Mouse (Mus musculus): ENCODE results near the gene P2rx4.
"Not testable (repeated sequence)": the region's sequence is repeated elsewhere in the genome, so short reads cannot be mapped to it uniquely, and the experiment has no call there.

The P2rx4 gene

DNA sequence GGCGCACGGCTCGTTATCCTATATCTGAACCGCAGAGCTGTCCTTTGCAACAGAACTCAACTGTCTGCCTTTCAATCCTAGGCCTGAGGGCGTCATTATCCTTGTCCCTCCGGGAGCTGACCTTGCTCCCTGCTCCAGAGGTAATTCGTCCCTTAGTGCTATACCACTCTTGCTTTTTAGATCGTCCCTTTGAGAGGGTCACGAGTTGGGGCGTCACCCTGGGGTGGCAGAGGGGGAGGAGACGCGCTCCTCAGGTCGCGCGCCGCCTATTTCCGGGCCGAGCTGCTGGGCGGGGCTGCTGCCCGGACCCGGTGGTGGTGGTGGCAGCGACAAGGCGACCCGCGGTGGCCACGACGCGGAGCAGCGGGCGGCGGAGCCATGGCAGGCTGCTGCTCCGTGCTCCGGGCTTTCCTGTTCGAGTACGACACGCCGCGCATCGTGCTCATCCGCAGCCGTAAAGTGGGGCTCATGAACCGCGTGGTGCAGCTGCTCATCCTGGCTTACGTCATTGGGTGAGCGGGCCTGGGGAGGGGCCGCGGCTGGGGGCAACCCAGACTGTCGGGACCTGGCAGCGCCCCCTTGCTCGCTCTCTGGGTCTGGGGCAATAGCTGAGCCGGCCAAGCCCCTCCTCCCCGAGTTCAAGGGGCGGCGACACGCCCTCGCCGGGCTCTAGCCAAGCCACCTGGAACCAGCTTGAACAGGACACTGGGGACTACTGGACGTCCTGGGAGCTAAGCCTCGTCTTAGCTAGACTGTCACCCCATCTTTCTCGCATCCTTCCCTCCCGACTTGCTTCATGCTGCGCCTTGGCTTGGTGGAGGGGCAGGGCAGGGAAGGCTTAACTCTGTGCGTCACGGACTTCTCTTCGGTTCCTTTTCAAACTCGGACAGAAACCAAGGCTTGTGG is at the start of gene P2rx4:
Gene P2rx4 (plus strand): TSS at position 269 of the 906 bp plus-strand sequence.
- in situ Hi-C loops (cut with MboI, MseI), result no loop called here

DNA sequence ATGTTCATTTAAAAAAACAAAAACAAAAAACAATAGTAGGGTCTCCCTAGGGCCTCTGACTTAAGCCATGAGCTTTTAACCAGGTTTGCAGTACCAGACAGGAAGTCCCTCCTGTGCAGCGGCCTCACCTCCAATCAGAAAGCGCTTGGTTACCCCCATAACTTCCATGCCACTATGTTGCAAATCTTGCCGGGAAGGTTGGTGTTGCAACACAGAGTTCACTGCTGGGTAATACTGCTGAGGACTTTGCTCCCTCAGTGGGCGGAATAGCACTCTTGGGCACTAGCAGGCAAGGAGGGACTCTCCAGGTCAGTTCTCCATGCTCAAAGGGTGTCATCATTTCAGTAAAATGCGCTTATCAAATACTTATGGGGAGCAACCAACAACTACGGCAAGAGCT is 44.8 kb upstream of the P2rx4 start:
- in situ Hi-C loops (cut with MboI, MseI), result no loop called here

DNA sequence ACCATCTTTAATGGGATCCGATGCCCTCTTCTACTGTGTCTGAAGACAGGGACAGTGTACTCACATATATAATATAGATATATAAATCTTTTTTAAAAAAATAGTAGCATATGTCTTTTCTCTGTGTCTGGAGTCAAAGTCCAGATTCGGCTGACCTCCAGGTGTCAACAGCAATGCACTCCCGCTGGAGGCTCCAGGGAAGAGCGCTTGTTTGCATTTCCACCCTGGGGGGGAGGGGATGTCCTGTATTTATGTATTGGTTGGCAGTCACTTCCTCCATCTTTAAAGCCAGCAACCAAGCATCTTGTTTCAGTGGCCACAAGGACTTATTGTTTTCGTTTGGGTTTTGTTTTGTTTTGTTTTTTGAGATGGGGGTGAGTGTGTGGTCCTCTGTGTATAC is 42.3 kb upstream of the P2rx4 start:
- in situ Hi-C loops (cut with MboI, MseI), result no loop called here

DNA sequence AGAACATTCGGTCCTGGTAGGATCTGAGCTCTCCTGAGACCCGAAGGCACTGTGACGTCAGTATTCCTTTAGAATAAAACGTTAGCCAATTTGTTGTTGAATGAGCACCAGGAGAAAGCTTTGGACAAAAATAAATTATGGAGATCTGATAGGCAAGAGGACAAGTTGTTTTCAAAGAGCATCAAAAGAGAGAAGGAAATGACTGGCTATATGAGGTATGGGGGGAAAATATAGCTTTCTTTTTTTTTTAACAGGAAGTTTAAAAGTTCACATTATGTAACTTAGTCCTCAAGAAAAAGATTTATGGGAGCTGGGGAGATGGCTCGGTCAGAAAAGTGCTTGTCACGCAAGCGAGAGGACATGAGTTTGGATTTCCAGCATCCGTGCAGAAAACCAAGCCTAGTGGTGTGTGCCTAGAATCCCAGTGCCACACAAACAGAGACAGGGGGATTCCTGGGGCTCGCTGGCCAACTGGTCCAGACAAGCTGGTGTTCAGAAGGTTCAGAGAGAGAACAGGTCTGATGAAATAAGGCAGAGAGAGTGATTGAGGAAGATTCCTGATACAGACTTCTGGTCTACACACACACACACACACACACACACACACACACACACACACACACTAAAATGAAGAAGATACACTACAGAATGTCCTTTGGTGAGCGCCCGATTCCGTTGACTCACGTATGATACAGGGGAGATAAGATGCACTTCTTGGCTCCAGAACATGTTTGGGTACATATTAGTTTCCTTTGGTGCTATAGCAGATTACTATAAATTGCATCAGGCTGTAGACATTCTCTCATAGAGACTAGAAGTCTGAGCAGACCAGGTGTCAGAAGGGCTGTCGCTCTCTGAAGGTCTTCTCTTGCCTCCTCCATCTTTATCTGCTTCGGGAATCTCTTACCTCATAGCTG is 38.1 kb upstream of the P2rx4 start:
- in situ Hi-C loops (cut with MboI, MseI), result no loop called here

DNA sequence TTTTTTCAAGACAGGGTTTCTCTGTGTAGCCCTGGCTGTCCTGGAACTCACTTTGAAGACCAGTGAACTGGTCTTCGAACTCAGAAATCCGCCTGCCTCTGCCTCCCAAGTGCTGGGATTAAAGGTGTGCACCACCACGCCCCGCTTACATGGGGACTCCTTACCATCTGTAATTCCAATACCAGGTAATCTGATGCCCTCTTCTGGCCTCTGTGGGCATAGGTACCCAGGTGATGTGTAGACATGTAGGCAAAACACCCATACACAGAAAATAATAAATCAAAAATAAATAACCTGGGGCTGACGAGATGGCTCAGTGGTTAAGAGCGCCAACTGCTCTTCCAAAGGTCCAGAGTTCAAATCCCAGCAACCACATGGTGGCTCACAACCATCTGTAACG is 35.7 kb upstream of the P2rx4 start:
- in situ Hi-C loops (cut with MboI, MseI), result not testable (repeated sequence)

DNA sequence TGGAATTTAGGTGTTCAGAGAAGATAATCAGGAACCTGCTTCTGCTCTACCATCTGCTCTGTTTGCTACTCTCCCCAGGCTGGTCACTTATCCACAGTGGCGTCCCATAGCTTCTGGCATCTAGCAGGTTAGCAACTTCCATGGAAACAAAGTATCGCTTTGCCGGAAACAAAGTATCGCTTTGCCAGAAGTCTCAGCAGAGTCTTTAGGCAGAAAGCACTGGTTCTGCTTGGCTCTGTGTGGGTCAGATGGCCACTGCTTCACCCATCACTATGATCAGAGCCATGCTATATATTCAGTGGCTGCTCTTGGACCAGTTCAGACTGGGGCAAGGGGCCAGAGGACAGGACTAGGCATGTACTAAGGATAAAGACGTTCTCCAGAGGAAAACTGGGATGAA is 35.0 kb upstream of the P2rx4 start:
- in situ Hi-C loops (cut with MboI, MseI), result no loop called here

DNA sequence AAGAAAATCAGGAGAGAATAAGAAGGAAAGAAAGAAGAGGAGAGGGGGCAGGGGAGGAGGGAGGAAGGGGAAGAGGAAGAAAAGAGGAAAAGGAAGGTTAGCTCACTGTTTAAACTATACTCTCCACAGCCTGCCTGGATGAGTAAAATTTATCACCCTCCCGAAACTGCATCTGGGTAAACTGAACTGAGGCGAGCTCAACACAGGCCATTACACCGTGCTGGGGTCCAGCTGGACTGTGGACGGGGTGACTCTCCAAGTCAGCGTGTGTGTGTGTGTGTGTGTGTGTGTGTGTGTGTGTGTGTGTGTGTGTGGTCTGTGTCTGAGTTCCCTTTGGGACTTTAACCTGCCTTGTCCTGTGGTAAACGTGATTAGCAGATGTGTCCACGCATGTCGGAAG is 31.3 kb upstream of the P2rx4 start:
- in situ Hi-C loops (cut with MboI, MseI), result no loop called here

DNA sequence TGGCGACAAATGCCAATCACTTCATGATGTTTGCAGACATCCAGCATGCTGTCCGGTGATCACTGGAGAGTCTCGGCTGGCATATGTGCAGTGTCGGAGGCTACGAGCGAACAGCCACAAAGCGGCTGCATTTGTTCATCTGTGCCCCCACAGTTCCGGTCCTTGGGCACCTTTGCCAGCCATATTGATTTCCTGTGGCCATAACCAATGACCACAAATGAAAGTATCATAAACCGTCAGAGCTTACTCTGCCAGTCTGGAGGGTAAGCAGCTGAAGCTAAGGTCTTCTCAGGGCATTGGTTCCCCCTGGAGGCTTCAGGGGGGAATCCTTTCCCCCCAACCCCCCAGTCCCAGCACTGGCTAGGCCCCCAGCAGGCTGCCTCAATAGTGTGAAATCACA is 29.4 kb upstream of the P2rx4 start:
- in situ Hi-C loops (cut with MboI, MseI), result no loop called here

DNA sequence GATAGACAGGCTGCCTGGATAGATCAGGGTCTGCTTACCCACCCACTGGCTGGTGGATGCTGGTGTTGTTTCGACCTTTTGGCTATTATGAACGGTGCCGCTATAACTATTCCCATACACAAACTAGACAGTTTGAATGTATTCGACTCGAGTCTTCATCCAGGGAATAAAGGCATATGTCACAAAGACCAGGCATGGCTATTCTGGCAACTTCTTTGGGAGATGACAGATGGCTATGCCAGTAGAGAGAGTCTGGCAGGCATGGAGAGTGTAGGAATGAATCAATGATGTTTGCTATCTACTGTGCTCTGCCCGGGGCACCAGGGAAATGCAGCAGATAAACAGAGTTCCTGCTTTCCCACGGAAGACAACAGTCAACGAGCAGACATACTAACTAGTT is 27.5 kb upstream of the P2rx4 start:
- in situ Hi-C loops (cut with MboI, MseI), result no loop called here

DNA sequence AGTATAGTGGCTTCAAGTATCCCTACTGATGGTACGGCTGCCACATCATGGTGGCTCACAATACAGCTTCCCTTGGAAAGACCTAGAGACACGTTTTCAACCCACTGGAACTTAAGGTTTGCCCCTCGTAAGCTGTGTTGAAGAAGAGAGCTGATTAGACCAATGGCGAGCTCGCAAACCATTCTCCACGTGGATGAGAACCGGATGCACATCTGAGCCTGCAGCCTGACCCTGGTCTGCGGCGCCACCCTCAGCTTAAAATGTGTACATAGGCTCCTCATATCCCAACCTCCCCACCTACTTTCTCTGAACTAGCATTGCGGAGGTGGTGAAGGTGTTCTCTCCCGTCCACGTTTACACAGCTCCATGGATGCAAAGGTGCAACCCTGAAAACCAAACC is 26.1 kb upstream of the P2rx4 start:
- in situ Hi-C loops (cut with MboI, MseI), result no loop called here

DNA sequence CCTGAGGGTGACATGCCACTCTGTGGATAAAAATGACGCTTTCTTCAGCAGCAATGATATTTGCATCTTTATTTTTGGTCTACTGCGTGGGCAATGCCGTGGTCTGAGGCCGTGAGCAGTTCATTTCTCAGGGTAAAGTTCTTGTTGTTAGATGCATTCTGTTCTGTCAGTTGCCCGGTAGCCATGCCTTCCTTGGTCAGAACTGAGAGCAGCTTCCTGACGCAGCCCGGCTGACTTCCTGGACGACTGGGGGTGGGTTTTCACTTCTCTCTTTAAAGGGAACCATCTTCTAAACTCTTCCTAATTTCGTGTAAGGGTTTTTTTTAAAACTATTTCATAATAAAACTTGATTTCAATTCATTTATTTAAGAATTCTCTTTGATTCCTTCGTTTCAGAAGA is 23.4 kb upstream of the P2rx4 start:
- in situ Hi-C loops (cut with MboI, MseI), result no loop called here

DNA sequence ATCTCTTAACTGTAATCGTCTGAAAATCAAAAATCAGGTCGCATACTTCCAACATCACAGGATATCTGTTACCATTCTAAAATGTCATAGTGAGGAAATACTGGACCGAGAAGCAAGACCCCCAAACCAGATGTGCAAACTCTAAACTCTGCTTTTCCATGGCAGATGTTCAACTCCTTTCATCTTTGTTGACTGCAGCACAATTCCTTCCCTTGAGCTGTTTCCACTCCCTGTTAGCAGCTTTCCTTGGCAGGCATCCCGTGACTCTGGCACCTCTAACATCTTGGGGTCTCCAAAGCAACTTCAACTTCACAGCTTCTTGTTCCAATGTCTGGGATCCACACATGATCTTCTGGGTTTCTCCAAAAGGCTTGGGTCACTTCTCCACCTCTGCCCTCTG is 20.0 kb upstream of the P2rx4 start:
- in situ Hi-C loops (cut with MboI, MseI), result no loop called here

DNA sequence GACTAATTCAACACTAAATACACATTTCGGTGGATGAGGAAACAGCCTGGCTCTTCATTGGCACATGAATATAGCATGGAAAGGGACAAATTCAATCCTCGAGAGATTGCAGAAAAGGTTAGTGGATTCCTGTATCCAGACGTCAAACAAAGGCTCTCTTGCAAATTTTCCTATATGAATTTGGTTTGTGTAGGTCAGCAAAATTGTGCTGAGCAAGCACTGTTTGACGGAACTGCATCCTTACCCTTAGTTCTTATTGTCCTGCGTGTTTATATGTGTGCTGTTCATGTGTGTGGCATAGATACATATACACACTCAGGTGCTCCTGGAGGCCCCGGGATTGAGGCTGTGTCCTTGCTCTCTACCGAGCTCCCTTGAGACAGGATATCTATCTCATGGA is 18.2 kb upstream of the P2rx4 start:
- in situ Hi-C loops (cut with MboI, MseI), result no loop called here

DNA sequence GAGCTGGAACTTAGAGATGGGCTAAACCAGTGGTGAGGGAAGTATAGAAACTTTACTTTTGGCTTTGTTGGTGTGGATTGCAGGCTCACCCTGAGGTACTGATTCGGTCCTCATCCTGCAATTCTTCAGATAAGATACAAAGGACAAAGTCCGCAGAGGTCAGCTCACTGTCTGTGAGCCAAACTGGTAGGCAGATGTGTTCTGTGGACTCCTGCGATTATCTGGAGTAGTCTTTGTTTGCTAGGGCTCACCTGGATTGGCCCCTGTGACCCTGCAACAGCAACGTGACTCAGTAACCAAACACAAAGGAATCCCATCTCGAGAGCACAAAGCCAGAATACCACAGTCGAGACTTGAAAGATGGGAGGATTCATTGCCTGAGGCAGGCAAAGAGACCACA is 16.9 kb upstream of the P2rx4 start:
- in situ Hi-C loops (cut with MboI, MseI), result no loop called here

DNA sequence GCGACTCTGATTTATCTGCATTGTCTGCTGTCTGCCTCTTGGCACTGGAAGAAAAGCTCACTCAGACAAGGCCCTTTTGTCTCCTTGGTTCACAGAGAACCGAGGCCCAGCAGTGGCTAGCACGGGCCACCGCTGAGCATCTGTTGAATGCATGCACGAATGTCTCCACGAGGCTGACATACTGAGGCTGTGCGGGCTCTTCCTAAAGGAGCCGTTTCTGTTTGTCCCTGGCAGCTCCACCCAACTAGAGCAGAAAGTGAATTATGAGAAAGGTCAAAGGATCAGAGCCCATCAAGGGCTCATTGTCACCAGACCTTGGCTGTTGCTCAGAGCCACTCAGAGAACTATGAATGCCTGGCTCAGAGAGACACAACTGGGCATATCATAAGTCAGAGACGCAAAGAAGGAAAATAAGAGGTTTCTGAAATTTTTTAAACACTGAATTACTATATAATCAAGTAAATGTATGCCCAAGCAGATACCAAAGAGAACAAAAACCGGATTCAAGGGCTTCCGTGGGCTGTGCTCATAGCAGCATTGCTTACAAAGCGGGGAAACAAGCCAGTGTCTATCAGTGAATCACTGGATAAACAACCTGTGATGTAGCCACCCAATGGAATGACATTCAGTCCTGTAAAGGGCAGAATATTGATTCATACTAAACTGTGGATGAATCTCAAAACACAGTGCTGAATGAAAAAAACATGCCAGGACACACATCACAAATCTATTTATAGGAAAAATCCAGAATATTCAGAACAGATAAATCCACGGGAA is 13.7 kb upstream of the P2rx4 start:
- in situ Hi-C loops (cut with MboI, MseI), result no loop called here

DNA sequence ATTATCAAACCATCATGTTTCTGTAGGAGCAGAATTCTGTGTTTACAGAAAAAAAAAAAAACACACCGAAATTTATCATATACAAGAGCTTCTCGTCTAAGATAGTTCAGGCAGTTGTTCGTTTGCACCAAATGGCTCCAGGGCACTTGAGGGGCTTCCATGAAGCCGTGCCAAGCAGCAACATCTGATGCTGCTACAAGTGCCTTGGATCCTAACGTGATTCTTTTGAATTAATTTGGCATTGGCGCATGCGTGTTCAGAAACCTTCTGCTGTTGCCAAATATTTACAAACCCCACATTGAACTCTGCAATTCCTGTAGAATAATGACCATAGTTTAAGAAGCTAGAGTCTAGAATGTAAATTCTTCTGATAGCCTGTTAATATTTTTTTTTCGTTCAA is 11.8 kb upstream of the P2rx4 start:
- in situ Hi-C loops (cut with MboI, MseI), result no loop called here

DNA sequence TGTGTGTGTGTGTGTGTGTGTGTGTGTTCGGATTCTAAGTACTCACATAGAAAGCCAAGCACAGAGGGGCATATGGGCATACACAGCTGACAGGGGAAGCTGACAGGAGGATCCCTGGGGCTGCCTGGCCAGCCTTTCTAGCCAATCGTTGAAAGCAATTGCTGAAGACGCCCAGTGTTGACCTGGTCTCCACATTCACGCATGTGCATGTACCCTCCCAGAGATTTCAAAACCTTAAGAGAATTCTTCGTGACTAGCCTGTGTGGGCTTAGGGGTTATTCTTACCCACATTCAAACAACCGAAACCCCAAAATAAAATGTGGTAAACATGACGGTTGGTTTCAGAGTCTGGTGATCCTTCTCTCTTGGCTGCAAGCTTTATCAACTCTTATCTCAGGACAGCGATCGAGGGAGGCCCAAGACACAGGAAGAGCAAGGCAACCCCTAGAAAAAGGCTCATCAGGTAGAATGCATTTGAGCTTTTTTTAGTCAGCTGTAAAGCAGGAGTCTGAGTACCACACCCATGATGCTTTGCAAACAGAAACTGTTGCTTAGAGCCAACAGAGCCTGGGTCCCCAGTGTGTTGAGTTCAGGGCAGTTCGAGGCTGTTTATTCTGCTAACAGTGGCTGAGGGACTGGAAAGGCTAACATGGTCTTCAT is 9.2 kb upstream of the P2rx4 start:
- in situ Hi-C loops (cut with MboI, MseI), result no loop called here

DNA sequence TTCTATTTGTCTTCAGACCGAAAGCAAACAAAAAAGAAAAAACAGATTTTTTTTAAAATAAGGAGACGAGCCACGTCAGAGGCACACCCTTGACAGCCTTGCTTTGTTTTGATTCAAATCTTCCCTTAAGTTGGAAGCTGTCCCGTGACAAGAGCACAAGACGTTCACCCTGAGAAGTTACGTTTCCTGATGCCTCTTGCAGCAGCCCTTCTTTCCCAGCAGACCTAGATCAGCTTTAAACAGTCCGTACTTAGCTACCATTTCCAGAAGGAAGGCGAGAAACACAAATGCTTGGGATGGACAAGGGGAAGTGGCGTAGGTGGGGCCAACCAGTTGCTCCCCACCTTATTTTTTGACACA is 8.7 kb upstream of the P2rx4 start:
- in situ Hi-C loops (cut with MboI, MseI), result no loop called here

DNA sequence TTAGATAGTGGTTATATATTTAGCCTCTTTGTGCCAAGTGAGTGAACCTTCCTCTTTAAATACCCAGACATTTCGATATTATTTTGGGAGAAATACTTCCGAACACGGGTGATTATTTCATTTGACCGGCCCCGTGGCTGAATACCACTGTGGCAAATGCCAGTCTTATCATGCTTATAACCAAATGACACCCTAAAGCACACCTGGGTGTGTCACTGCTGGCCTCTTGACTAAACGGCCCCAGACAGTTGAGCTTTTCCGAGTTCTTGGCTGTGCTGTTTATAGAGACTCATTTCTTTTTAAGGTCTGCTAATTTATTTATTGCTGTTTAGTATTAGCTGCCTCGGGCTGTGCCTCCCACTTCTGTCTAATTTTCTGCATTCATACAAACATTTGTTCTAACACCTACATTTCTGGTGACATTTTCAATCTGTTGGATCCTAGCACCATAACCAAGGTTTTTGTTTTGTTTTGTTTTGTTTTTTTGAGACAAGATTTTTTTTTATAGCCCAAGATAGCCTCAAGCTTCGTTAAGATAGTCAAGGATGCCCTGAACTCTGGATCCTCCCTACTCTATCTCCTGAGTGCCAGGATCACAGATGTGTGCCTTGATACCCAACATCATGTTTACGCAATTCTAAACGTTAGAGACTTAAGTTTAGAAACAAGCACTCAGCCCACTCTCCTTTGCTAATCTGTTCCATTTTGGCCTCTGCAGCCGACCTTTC is 7.1 kb upstream of the P2rx4 start:
- in situ Hi-C loops (cut with MboI, MseI), result loop anchor here in 1 of 2 experiments (5.0 kb wide), 1 partner anchor 87 kb away; no protein-coding TSS in a partner anchor

DNA sequence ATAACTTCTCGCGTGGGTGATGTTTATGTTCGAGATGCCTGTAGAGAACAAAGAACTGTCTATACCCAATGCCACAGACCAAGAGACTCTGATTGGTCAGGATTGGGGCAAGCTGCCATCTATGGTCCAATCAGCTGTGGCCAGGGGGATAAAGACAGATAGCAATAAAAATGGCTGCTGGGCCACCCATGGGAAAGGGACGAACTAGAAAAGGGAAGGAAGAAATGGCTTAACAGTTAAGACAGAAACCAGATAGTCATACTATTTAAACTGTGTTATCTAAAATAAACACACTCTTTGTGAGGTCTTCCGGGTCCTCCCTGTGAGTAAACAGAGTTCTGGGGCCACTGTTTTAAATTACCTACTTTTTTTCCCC is 6.5 kb upstream of the P2rx4 start:
- in situ Hi-C loops (cut with MboI, MseI), result loop anchor here in 1 of 2 experiments (5.0 kb wide), 1 partner anchor 86 kb away; no protein-coding TSS in a partner anchor

DNA sequence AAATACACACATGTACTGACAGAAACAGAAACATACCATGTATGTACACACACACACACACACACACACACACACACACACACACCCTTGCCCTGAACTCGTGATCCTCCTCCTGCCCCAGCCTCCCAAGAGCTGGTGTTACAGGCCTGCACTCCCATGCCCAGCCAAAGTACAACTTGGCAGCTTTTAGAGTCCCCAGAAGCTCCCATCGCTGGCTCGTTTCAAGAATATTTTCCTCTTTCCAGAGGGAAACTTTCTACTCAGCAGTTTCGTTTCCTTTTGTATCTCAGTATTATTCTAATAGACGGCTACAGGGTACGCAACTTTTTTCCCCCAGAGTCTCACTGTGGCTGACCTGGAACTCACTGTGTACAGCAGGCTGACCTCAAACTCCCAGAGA is 5.2 kb upstream of the P2rx4 start:
- in situ Hi-C loops (cut with MboI, MseI), result loop anchor here in 1 of 2 experiments (5.0 kb wide), 1 partner anchor 85 kb away; no protein-coding TSS in a partner anchor

Measured in T-helper 17 cell (primary cell).